Mouse (Mus musculus) ES-Bruce4 (cell line): ENCODE data around the gene Rnf208.

ENCODE experiments used
- CTCF ChIP-seq: IDR thresholded peaks from one replicate; pipeline ENCODE4 v1.8.1; 2011; ENCODE audit warnings: low read depth, low read length
- EP300 ChIP-seq: IDR thresholded peaks from 2 replicates; pipeline ENCODE4 v1.6.1; 2011; ENCODE audit warnings: low read depth, low read length; ENCODE audit not compliant: insufficient read depth

GRCm38 (mm10) chr2:25228995-25229530 lies 13.0 kb upstream of the Rnf208 start:
- no peak for TF ChIP-seq EP300
- no peak for TF ChIP-seq CTCF
